Mouse (Mus musculus) liver, embryonic 12.5 days (tissue): ENCODE results near the gene Col4a3bp. TPM values are rescaled to one million over a fixed set of nuclear protein-coding genes. Genes with fewer than 3 reads are reported as not detected.

Source experiments
- ATAC-seq: fragments of 200-750 bp; cut with Nextera tagmentation; 2 replicates; pipeline ENCODE4 v1.8.0; 2017; ENCODE audit warnings: moderate number of reproducible peaks, mild to moderate bottlenecking, moderate library complexity
- H3K27ac ChIP-seq: fragments of 300-500 bp; sonication (generic); 2 replicates; pipeline ENCODE4 v1.5.1; 2016; ENCODE audit warnings: mild to moderate bottlenecking
- H3K27me3 ChIP-seq: fragments of 300-500 bp; sonication (generic); replicated peaks from 2 replicates; pipeline ENCODE4 v1.6.1; 2016; ENCODE audit warnings: mild to moderate bottlenecking, moderate library complexity
- H3K36me3 ChIP-seq: fragments of 300-500 bp; sonication (generic); 2 replicates; pipeline ENCODE4 v1.6.1; 2016; ENCODE audit warnings: mild to moderate bottlenecking, moderate library complexity
- H3K4me1 ChIP-seq: fragments of 300-500 bp; sonication (generic); 2 replicates; pipeline ENCODE4 v1.6.1; 2016
- H3K4me2 ChIP-seq: fragments of 300-500 bp; sonication (generic); 2 replicates; pipeline ENCODE4 v1.6.1; 2016; ENCODE audit warnings: mild to moderate bottlenecking, moderate library complexity
- H3K4me3 ChIP-seq: fragments of 300-500 bp; sonication (generic); 2 replicates; pipeline ENCODE4 v1.5.1; 2016; ENCODE audit warnings: mild to moderate bottlenecking, moderate library complexity
- H3K9ac ChIP-seq: fragments of 300-500 bp; sonication (generic); 2 replicates; pipeline ENCODE4 v1.6.1; 2016; ENCODE audit warnings: mild to moderate bottlenecking, moderate library complexity
- H3K9me3 ChIP-seq: fragments of 300-500 bp; sonication (generic); replicated peaks from 2 replicates; pipeline ENCODE4 v1.6.1; 2016; ENCODE audit warnings: mild to moderate bottlenecking, moderate library complexity
- WGBS: fragments of 180-500 bp; shearing (Covaris S2); methylation state at CpG from one replicate; pipeline ENCODE4 v1.1.7; 2016; ENCODE audit not compliant: insufficient replicate concordance; 5-methylcytosine and 5-hydroxymethylcytosine counted together
- polyA plus RNA-seq: library from polyadenylated mRNA; unstranded; fragments of >200 nt; fragmentation: Nextera tagmentation; extraction: Ambion mirVana; gene quantifications from 2 replicates; pipeline ENCODE4 v1.2.1, GENCODE M21; 2016

Col4a3bp gene
- polyA plus RNA-seq, 1 experiment from 2014 or later = 7.5 TPM

GRCm38 (mm10) chr13:96678616-96679015 lies 136.2 kb downstream of the Col4a3bp start:
- Histone ChIP-seq H3K27ac (no peak overlapping the region), H3K9me3 (no peaks in the 10 kb centered on the region), H3K4me3 (no peak overlapping the region), H3K4me2 (no peak overlapping the region), H3K4me1 (peaks cover 4% of the 10 kb centered on the region; the same call in 1 of the 2 replicates), H3K27me3 (no peaks in the 10 kb centered on the region; the same call in 1 of the 2 replicates), H3K9ac (no peak overlapping the region), H3K36me3 (no peaks in the 10 kb centered on the region)
- WGBS = 79% methylated on average over 6 of the region's 6 CpGs
- no peak for ATAC-seq

GRCm38 (mm10) chr13:96680163-96681087 lies 138.0 kb downstream of the Col4a3bp start:
- H3K27me3 ChIP-seq = no peaks in the 10 kb centered on the region; the same call in none of the 2 replicates
- ATAC-seq = no peak
- no peak overlapping the region for H3K9ac ChIP-seq
- H3K9me3 ChIP-seq = no peaks in the 10 kb centered on the region
- H3K4me1 ChIP-seq = peaks cover 4% of the 10 kb centered on the region; the same call in 1 of the 2 replicates
- H3K36me3 ChIP-seq = no peaks in the 10 kb centered on the region
- WGBS = 75% methylated on average over 9 of the region's 9 CpGs
- no peak overlapping the region for H3K4me2 ChIP-seq
- no peak overlapping the region for H3K27ac ChIP-seq
- H3K4me3 ChIP-seq = no peak overlapping the region

- no peaks in the 10 kb centered on the region for H3K36me3 ChIP-seq
- no peak for ATAC-seq
- no peak overlapping the region for H3K9ac ChIP-seq
- H3K9me3 ChIP-seq = no peaks in the 10 kb centered on the region
- peaks cover 4% of the 10 kb centered on the region; the same call in 1 of the 2 replicates for H3K4me1 ChIP-seq
- no peaks in the 10 kb centered on the region; the same call in none of the 2 replicates for H3K27me3 ChIP-seq
- no peak overlapping the region for H3K4me2 ChIP-seq
- H3K27ac ChIP-seq = no peak overlapping the region
- no peak overlapping the region for H3K4me3 ChIP-seq
Measured at GRCm38 (mm10) chr13:96681088-96681620, 138.7 kb downstream of the Col4a3bp start.

DNA sequence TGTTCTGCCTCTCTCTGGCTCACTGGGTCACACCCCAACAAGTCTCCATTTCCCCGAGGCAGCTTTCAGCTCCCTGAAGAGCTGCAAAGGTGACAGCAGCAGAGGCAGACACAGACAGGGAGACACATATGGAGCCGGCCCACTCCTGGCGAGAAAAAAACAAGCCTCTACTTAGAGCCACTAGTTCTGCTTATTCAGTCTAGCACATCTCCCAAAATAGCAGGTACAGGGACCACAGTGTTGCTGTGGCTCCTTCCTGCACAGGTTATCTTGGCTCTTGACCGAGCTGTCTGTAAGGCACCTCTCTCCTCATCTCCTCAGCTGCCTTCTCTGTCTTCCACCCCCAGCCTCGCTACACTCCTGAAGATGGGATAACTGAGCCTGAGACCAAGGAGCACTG lies 142.4 kb downstream of the Col4a3bp start:
- Histone ChIP-seq H3K4me2 (no peak overlapping the region), H3K36me3 (no peaks in the 10 kb centered on the region), H3K4me1 (peaks cover 4% of the 10 kb centered on the region; the same call in 1 of the 2 replicates), H3K27me3 (no peaks in the 10 kb centered on the region; the same call in 1 of the 2 replicates), H3K9me3 (no peaks in the 10 kb centered on the region), H3K27ac (no peak overlapping the region), H3K4me3 (no peak overlapping the region), H3K9ac (no peak overlapping the region)
- no peak for ATAC-seq
- WGBS = 55% methylated on average over 5 of the region's 5 CpGs

GRCm38 (mm10) chr13:96687261-96687660 lies 144.8 kb downstream of the Col4a3bp start:
- Histone ChIP-seq H3K27ac (no peak overlapping the region), H3K4me3 (no peak overlapping the region), H3K9ac (no peak overlapping the region), H3K4me2 (no peak overlapping the region), H3K27me3 (no peaks in the 10 kb centered on the region; the same call in 1 of the 2 replicates), H3K36me3 (no peaks in the 10 kb centered on the region), H3K4me1 (no peaks in the 10 kb centered on the region), H3K9me3 (no peaks in the 10 kb centered on the region)
- 75% methylated on average over 9 of the region's 9 CpGs for WGBS
- ATAC-seq = no peak

Other genes with a start within 250 kb of the Col4a3bp start
- gene Poc5, start 154.3 kb upstream of the Col4a3bp start, polyA plus RNA-seq = 10.4 and 11.4 TPM in 2 replicates
- not detected in 2 replicates for gene Ankdd1b, start 71.4 kb upstream of the Col4a3bp start, polyA plus RNA-seq
- not detected in 2 replicates for gene Gm17622, start 51.9 kb upstream of the Col4a3bp start, polyA plus RNA-seq
- 6.2 and 6.9 TPM in 2 replicates for gene Polk, start within 50 bp of the Col4a3bp start, polyA plus RNA-seq
- gene Hmgcr, start 128.3 kb downstream of the Col4a3bp start, polyA plus RNA-seq = 79.3 and 87.9 TPM in 2 replicates
- gene Ankrd31, start 205.7 kb downstream of the Col4a3bp start, polyA plus RNA-seq = 0.02 TPM in 1 of 2 replicates, not detected in the other